Mouse (Mus musculus) left cerebral cortex, postnatal 25 days (tissue): ENCODE data around the gene Zfp160. TPM values are rescaled to one million over a fixed set of nuclear protein-coding genes. Genes with fewer than 3 reads are reported as not detected.
"Not testable (repeated sequence)": the region's sequence is repeated elsewhere in the genome, so short reads cannot be mapped to it uniquely, and the experiment has no call there.

Experiments used
- DNase-seq, 2 experiments: peaks; one replicate each; pipeline ENCODE4 v3.0.0; 2022; ENCODE audit warnings: low spot score in 2 of 2, mixed read lengths in 1 of 2
- intact Hi-C: fragments of 180-260 bp; cut with DNase I; formaldehyde crosslinking; loops from one replicate; pipeline ENCODE4 v1.15.1; 2025
- total RNA-seq, 2 experiments: library from RNA; stranded (reverse); gene quantifications; 2 replicates each; pipeline ENCODE4 v1.2.3; 2021

Gene Zfp160
- total RNA-seq: 10 to 100 TPM; 18.5 to 21.5 TPM

- DNase-seq: peak; percentile 89 to 97
- intact Hi-C loops: loop anchor here (1.0 to 5.0 kb wide), 2 partner anchors 41 to 63 kb away; partner anchors contain the start of gene Ppp2r1a
These were observed at the start of gene Zfp160 for GRCm38 (mm10) chr17:21008382-21009331. Gene Zfp160 (plus strand): TSS chr17:21008903.

- intact Hi-C loops: no loop called here
These were observed 48.3 kb upstream of the Zfp160 start for GRCm38 (mm10) chr17:20960386-20960785.

DNA sequence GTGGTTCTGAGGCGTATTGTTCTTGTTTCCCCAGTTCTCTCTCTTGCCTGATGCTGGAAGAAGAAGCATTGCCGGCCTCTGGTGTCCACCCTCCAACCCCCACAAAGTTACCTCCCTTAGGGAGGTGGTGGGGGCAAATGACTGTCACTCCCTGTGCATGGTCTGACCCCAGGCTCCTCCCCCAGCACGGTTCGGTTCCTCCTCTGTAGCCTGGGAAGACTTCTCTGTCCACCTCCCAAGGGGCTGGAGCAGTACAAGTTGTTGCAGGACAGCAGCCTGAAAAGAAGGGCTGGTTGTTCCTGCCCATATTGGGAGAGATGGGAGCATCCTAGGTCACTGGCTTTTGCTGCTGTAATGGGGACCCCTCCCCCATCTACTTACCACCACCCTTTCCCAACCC, 43.3 kb upstream of the Zfp160 start:
- intact Hi-C loops: loop anchor here (5.0 kb wide), 1 partner anchor 42 kb away; the partner anchor contains the start of gene Zfp160
- DNase-seq: no peak

More at GRCm38 (mm10) chr17:20960386-20960785, 48.3 kb upstream of the Zfp160 start:
- no peak for DNase-seq

- no peak for DNase-seq
- intact Hi-C loops: loop anchor here (5.0 kb wide), 1 partner anchor 41 kb away; the partner anchor contains the start of gene Zfp160
These were observed 42.0 kb upstream of the Zfp160 start for GRCm38 (mm10) chr17:20966681-20967080.

- DNase-seq: peak in 1 of 2 experiments; percentile 70
- intact Hi-C loops: no loop called here
These were observed 15.0 kb upstream of the Zfp160 start for GRCm38 (mm10) chr17:20993716-20994115.

- DNase-seq: no peak
- intact Hi-C loops: no loop called here
These were observed 12.3 kb upstream of the Zfp160 start, which contains the start of gene Vmn1r233 for GRCm38 (mm10) chr17:20996364-20996763. Gene Vmn1r233 (minus strand): TSS chr17:20996464.

GRCm38 (mm10) chr17:21009726-21010125, 1.0 kb downstream of the Zfp160 start:
- intact Hi-C loops: loop anchor here (5.0 kb wide), 1 partner anchor 42 kb away; no protein-coding TSS in a partner anchor
- DNase-seq: no peak

GRCm38 (mm10) chr17:21018410-21019080, 9.8 kb downstream of the Zfp160 start:
- intact Hi-C loops: no loop called here
- DNase-seq: no peak

DNA sequence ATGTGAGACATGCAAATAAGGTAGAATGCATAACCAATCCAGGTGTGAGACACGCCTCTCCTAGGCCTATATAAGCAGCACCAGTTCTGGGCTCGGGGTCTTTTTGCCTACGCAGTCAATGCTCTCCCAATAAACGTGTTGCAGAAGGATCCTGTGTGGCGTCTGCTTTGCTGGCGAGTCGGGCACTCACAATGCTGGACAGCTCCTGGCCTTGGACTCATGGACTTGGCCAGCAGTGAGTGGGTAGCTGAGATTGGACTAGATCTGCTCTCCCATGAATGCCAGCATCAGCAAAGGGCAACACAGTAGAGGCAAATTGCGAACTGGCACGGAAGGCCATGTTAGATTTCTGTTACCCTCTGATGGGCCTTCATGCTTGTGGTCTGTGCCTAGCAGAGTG, 39.3 kb downstream of the Zfp160 start:
- intact Hi-C loops, DNase-seq: not testable (repeated sequence)

- no peak for DNase-seq
- intact Hi-C loops: no loop called here
These were observed 42.2 kb downstream of the Zfp160 start for GRCm38 (mm10) chr17:21050901-21051300.

- DNase-seq, intact Hi-C loops: not testable (repeated sequence)
These were observed 42.6 kb downstream of the Zfp160 start for GRCm38 (mm10) chr17:21051341-21051740.

DNA sequence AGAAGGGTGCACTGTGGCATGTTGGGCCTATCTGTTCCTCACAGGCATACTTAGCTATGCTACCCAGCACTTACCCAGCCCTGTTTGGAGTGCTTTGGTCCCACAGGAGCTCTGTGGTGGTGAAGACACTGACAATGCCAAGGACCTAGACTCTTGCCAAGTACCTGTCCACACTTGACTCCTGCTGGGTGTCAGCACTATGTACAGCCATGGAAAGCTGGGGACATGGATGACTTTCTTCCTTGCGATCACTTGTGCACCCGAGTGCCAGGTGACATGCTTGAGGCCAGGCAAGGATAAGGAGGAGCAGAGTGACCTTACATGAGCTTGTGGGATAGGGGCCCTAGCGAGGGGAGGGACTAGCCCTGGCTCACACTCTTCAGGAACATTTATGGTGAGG, 43.2 kb downstream of the Zfp160 start:
- intact Hi-C loops, DNase-seq: not testable (repeated sequence)

DNA sequence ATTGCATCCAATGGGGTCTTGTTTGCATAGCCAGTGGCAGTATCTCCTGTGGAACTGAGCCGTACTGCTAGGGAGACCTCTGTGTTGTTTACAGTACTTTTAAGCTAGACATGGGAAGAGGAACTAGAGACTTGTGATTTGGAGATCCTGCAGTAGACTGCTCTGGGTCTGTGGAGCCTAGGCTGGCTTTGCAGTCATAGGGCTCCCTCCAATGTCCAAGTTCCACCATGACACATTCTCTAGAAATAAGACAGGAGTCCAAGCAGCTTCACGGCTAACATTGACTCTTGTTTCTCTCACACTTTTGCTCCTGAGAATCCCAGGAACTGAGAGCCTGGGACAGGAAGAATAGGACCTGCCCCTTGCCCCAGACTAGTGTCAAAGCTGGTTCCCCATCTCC, 44.6 kb downstream of the Zfp160 start:
- intact Hi-C loops: no loop called here
- DNase-seq: no peak

DNA sequence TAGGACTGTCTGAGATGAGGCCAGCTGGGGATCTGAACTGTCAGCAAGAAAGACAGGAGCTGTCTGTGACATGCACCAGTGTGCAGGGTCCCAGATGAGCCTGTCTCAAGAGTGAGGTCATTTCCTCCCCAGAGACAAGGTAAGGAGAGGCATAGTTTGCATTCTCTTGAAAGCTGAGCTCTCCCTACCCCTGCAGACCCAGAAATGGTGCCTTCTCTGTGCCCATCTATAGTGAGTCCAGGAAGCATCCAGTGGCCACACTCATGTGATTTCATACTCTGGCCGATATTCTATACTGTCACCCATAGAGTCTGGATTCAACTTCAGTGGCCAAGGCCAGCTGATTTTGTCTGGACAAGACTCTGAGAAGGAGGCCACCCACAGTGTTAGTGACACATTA, 46.4 kb downstream of the Zfp160 start:
- intact Hi-C loops: not testable (repeated sequence)

GRCm38 (mm10) chr17:21065501-21065900, 56.8 kb downstream of the Zfp160 start:
- DNase-seq: no peak
- intact Hi-C loops: no loop called here

More for the DNA sequence above, 46.4 kb downstream of the Zfp160 start:
- not testable (repeated sequence) for DNase-seq

DNA sequence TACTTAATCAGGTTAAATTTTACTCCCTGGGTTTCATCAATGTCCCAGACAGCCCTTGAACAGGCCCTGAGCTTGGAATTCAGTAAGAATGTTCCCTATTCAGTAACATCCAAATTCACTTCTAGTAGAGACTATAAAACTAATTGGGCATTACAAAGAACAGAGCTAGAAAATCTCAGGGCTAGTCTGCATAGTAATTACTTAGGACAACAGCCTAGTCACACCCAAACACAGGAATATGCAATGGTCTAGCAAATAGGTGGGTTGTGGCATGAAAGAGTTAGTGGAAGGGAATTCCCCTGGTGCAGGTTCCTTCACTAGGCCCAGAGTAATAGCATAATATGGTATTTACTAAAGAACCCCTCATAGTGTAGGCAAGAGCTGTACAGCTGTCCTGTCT, 58.3 kb downstream of the Zfp160 start:
- no peak for DNase-seq
- intact Hi-C loops: no loop called here

DNA sequence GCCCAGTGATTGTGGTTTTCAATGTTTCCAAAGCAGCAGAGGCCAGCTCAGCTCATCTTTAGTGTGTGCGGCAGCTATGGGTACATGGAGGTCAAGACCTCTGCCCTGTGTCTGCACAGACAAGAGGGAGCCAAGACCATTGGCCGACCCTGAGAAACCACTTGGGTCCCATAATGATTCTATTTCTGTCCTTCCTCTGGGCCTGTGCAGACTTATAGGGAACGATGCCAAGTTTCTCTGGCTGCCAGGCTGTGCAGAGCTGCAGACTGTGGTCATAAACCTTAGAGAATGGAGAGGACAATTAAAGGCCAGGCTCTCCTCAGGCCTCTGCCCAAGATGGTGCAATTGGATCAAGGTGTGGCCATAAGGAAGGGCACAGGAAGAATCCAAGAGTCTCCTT, 60.7 kb downstream of the Zfp160 start:
- intact Hi-C loops, DNase-seq: not testable (repeated sequence)

GRCm38 (mm10) chr17:21070971-21071370, 62.3 kb downstream of the Zfp160 start:
- intact Hi-C loops: not testable (repeated sequence)

More at GRCm38 (mm10) chr17:21070971-21071370, 62.3 kb downstream of the Zfp160 start:
- not testable (repeated sequence) for DNase-seq
